Mouse (Mus musculus): Measurements from ENCODE around the gene Armh1.
A peak's percentile ranks its signal among the peaks of the same experiment; 100 is the strongest.

The Armh1 gene

DNA sequence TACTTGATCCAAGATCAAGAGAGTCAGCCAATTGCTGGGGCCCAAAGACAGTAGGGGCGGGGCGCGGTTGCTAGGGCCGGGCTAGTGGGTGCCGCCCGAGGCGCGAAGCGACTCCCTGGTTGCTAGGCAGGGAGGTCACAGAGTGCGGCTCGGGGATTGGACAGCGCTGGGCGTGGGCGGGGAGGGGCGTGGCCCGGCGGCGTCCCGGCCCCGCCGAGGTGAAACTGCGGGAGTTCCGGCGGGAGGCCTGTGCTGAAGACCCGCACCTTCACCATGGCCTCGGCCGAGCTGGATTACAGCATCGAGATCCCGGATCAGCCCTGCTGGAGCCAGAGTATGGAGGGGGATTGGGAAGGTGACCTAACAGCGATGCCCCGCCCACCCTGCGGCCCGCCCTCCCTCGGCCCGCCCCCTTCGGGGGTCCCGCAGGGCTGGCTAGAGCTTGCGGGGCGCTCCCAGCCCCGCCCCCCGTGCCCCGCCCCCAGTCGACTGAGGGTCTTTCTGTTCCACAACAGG, at the start of gene Armh1, which contains the start of gene Tmem53:
Gene Armh1 (minus strand): TSS at position 325 of the 516 bp plus-strand sequence.
Gene Tmem53 (plus strand): TSS at position 151 of the 516 bp plus-strand sequence.
- peak; percentile 92 to 96 for DNase-seq

DNA sequence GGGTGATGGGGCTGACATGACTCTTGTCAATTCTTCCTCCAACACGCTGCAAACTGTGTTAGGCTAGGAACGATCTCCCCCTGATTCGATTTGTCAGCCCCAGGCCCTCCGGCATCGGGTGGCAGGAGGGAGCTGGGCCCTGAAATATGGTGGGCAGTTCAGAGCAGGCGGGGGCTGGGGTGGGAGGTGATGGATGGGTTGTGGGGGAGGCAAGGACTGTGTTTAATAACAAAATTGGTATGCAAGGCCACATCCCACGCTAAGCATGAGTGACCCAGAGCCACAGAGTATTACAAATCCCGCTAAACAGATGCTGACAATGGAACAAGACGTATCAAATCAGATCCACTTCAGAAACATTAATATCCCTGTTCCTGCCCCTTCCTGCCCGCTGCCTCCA, 48.0 kb upstream of the Armh1 start:
- DNase-seq = no peak

DNA sequence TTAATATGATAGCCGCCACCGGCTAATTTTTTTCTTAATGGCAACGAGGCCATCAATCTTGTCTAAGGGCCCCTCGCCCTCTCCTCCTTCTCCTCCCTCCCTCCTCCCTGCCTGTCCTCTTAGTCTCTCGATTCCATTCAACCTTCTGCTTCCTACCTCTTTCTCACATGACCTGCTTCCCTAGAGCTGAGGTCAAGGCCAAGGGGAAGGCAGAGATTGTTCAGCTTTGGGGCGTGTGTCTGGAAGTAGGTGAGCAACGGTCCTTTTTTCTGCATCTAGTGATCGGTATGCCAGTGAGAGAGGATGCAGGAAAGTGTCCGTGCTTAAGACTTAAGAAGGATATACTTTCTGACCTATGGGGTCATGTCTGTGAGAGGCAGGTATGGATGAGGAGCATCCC, 45.9 kb upstream of the Armh1 start:
- DNase-seq = no peak

DNA sequence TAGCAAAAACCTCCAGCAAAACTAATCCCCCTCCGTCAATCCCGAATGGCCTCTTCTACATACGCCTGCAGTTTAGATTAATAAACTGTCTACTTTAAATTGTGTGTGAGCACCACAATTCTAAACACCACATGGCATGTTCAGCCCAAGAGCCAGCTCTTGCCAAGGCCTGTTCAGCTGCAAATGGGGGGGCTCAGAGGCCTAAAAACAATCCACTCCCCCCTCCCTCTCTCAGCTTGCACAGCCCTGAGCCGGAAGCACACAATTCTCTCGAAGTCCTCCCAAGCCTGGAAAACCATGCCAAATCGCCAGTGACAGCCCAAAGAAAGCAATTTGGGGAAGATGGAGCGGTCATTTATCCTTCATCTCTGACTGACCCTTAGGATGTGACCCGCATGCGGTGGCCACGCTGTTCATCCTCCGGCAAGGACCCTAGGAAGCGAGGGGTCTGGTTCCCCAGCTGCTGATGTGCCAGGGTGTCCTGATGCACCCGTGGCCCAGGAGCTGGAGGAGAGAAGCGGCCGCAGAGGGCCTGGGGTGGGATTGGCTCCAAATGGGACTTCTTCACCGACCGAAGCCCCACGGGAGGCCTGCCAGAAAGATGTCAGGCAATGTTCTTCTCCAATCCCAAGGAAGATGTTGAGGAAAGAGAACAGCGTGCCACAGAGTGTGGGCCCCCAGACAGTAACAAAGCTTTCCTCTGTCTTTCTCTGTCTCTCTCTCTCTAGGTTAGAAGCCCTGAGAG, 45.1 kb upstream of the Armh1 start:
- no peak for DNase-seq

DNA sequence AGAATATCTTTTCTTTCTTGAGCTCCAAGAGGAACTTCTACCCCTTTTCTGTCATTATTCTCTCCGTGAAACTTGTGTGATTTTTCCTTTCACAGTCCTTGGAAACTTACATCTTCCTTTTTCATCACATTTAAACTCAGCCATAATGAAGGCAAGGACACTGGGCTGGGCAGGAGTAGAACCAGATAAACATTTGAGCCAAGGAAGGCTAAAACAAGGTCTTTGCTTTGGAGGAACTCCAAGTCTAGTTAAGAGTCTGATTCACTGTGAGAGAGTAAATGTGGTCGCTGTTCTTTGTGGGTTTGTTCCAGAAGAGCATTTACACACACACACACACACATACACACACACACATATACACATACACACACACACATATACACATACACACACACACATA, 39.8 kb upstream of the Armh1 start:
- no peak for DNase-seq

DNA sequence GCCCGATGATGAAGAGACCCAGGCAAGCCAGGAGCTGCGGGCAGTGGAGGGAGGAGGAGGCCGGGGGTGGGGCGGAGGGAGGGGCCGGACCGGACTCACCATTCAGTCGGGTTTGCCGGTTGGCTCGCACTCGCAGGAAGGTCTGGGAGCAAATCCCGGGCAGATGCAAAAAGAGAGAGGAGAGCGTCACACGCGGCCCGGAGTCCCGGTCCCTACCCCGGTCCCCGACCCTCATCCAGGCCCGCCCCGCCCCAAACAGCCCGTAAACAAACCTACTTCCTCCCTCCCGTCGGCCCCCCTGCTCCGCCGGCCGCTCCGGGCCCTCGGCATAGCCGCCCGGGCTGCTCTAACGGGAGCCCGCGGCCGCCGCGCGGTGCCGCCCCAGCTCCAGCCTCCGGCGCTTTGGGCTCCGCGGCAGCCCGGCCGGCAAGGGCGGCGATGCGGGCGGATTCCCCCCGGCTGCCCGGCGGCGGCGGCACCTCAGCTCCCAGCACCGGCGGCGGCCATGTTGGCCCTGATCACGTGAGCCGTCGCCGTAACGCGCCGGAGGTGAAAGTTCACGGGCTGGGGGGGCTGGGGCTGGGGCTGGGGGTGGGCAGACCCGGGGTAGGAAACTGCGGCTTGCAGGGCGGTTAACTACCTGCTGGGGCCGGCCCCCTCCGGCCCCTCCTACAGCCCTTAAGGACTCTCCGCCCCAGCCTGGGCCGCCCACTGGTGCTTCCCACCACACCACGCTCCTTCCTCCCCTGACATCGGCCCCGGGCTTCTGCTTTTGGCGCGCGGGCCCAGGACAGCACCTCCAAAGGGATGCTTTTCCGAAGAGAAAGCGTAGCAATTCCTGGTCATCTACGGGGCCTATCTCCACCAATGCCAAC, 37.2 kb upstream of the Armh1 start:
- DNase-seq = peak; percentile 78 to 82

DNA sequence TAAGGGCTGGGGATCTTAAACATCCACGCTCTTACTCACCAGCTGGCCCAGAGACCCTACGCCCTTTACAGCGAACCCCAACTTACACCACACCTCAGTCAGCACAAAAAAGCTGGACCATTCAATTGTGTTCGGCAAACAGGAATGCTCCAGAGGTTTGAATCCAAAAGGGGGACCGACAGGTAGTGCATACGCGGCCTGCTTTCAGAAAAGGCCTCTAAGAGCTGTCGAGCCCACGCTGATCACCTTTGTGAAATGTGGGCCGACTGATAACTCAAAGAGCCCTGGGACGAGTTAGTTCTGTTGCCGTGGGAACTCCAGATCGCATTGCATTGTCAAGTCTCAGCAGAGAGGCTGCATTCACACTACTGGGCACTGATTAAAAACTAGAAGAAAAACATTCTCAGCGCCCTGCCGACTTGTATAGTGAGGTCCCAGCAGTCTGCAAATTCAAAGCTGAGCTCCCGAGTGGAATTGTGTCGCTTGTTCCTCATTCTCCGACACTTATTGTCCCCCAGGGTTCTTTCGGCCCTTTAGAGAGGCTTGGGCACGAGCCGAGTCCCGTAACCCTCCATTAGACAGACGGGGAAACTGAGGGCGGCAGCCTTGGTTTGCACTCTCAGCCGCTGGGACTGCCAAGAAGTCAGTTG, 36.5 kb upstream of the Armh1 start:
- DNase-seq = no peak

DNA sequence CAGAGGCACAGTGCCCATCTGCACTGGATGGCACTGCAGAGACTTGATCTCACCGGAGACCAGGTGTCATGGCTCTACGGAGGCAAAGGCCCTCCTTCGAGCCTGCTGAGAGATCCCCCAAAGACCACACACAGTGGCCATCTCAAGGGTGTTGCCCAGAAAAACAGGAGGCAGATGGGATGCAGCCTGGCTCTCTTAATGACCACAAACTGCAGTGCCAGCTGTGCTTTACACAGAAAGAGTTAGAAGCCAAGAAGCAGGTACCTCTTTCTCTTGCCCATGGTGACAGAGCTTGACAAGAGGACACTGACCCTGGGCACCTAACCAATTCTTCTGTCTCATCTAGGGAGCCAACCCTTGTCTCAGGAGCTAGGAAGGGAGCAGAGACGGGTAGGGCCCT, 32.4 kb upstream of the Armh1 start:
- no peak for DNase-seq

DNA sequence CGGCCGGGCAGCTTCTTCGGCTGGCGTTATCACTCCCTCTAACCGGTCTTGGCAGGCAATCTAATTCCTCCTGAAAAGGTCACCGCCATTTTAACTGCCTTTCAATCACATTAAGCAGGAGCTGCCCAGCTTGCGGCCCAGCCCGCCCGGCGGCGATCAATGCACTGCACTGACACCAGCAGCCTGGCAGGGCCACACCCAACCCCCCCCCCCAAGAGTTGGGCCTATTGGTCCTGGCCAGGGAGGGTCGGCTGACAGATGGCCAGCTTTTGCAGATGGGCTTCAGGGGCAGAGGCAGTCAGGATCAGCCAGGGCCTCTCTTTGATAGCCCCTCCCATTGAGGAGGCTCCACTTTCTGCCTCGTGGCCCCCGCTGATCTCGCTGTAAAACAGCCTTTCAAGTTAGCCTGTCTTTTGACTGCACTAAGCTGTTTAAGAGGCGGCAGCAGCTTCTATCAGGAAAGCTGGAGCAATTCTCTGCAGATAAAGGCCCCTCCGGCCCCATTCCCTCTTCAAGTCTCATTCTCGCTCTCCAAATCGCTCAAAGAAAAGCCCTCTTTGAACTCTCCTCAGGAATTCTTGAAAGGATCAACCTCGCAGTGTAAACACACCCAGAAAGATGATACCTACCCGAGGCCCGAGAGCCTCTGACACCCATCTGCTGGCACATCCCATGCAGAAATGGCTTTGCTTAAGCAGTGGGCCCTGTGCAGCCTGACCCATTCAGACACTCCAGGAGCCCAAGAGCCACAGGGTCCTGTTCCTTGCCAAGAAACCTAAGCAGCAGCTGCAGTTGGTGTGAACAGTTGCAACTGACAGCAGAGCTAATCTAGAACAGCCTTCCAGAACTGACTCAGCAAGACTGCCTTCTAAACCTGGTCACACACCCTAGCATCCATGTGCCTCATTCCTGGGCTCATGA, 31.6 kb upstream of the Armh1 start:
- no peak for DNase-seq

DNA sequence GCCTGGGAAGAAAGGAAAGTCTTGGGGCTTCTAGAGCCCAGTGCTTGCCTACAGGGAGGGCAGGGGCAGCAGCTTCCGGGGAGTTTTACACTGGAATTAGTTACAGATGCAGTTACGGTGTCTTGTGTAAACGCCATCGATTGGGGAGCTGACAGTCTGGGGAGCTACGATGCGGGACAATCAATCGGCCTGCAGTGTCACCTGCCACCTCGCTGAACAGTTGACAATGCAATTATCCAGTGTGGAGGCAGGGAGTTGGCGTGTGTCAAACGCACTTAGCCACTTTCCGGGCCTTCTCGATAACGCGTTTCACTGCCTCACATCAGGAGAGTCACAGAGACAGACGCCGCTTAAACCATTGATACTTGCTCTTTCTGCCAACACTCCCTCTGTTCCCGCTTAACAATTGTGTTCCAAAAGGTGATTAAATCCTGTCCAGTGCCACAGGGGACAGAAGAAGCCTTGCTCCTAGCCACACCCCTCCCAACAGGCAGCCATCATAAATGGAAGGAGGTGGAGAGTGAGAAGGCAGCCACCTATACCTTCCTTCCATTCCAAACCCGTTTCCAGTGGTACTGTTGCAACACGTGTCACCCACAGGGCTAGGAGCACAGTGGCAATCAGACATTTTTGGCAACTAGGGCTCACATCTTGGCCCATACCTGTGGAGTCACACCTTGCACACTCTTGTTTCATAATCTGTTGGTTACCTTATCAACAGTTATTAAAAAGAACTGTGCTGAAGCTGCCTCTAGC, 29.3 kb upstream of the Armh1 start:
- no peak for DNase-seq

DNA sequence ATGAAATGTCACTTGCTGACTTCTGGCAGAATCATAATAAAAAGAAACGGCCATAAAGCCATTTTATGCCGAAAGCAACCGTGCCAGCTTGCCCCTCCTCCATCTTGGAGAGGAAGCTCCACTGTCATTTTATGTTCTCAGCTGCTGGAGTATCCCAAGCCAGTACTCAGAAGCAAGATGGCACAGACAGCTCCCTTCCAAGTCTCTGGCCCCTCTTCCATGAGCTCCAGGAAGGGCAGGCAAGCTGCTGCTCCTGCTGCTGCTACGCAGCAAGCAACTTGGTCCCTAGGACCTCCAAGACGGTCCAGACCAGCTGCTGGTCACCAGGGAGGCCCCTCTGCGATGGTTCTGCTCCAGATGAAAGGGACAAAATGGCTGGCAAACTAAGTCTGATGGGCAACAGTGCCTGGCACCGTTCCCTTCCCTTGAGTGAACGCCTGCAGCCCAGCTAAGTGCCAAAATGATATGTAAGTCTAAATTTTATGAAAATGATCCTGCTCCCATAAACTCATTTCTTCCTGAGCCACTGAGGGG, 28.5 kb upstream of the Armh1 start:
- no peak for DNase-seq

DNA sequence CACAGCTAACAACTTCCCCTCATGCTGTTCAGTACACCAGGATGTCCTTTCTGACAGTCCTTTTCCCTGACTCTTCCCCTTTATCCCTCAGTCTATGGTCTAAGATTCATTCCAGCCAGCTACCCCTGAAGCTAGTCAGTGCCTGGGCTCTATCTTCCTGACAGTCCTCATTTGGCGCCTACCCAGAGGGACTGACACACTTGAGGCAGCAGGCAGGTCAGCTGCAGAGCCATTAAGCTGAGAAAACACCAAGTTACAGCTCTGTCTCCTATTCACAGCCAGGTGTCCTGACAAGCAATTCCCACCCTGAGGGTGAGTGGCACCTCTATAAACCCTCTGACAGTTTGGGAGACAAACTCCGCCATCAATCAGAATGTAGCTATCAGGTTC, 27.3 kb upstream of the Armh1 start:
- no peak for DNase-seq

DNA sequence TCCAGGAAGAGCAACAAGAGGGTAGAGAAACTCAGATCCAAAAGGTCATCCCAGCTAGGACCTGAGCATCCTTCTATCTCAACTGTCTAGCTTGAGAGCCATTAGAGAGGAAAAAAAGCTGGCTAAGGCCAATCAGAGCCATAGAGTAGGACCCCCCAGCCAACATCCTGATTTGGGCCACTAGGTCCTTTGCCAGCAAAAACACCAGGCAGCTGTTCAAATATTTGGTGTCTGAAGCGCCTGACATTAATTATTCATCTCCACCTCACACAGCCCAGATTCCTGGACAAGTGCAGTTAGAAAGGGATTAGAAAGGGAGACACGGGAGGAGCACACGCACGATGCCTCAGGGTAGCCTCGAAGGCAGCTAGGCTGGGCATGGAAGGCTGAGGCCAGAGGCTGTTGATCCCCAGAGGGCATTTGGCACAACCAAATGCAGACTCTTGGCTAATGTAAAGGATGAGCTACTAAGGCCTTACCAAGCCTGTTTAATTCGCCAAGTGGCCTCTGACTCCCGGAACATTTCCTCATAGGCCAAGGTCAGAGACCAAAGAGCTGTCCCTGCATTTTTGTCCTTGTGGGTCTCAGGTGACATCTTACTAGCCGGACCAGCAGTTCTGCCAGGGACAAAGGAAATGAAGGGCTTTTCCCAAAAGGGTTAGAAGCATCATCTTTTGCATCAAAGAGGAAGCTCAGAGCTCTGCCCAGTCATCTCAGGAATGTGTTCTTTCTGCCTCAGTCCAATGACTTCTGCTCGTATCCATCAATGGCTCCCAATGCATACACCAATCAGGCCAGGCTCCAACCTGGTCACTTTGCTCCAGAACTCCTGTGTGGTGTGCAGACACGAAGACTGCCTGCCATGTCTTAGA, 26.7 kb upstream of the Armh1 start:
- no peak for DNase-seq

DNA sequence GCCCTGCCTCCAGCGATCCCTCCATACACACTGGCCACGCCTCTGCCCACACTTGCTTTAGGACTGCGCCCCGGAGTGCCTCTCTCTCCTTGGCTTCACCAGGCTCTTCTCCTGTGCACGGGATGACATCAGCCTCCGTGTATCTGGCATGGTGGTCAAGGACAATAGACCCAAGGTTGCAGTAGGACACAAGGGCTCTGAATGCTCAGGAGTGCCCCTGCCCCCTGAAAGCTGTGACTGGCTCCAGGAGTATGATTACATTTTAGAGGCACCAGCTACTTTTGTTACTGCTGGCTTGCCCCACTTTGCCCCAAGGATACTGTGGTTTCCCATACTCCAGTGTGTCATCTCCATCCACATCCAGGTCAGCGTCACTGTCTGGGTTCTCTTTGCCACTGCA, 25.8 kb upstream of the Armh1 start:
- DNase-seq = no peak

DNA sequence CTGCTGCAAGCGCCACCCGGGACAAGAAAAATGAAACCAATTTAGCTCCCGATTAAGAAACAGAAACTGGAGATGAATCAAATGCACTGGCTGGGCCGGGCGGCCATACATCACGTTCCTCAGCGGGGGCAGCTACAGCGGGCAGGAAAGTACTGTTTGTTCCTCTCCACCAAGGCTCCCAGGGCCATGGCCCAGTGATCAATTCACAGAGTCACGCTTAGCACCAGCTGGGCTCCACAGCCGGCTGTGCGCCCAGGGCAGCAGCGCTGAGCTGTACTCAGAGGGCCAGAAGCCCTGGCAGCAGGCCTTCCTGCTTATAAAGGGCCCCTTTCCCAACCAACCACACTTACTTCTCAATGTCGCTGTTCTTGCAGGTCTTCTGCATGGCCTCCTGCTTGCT, 25.1 kb upstream of the Armh1 start:
- DNase-seq = peak; percentile 52 to 70

DNA sequence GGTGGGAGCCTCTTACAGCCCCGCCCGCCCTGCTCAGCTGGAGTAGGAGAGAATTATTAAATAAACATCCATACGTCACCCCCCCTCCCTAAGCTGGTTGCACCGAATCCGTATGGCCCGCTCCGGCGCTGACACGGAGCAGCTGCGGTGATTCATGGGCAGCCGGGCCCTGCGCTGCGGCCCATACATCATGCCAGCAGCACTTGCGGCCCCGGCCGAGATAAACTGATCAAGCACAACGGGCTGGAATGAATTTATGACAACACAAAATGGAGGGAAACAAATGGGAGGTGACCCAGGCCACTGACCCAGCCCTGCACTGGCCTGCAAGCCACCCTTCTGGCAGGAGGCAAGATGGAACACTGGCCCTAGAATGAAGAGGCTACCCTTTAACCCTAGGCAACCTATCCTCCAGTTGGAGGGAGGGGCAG, 24.4 kb upstream of the Armh1 start:
- no peak for DNase-seq

DNA sequence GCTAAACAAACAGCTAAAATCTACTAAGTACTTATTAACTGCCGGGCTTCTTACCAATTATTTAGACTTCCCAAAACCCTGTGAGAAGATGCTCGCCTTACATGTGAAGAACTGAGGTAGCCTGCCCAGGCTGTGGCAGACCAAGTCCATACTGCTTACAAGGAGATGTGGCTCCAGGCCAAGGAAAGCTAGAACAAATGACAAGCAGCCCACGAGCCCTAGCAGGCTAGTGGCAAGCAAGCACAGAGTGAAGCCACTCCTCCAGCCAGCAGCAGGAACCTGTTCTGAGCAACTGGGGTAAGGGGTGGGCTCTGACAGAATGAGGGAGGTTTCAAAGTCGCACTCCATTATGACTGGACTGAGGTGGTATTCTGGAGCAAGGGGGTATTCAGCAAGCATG, 22.8 kb upstream of the Armh1 start:
- DNase-seq = peak in 1 of 2 experiments; percentile 44

DNA sequence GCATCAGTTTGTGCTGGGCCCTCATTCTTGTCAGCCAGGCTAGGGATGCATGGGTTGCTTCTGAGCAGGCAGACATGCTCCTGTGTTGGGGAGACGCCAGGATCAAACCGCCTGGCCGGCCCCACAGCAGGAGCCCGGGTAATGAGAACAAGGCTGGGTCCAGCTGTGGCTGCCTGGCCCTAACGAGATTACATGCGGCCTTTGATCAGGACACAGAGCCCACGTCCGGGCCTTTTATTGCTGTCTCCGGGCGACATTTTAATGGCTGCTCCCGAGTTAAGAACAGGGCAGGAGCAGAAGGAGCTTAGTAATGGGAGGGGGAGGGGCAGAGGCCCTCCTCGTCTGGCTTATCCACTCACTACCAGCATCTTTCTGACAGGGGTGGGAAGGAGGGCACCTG, 20.5 kb upstream of the Armh1 start:
- DNase-seq = no peak

DNA sequence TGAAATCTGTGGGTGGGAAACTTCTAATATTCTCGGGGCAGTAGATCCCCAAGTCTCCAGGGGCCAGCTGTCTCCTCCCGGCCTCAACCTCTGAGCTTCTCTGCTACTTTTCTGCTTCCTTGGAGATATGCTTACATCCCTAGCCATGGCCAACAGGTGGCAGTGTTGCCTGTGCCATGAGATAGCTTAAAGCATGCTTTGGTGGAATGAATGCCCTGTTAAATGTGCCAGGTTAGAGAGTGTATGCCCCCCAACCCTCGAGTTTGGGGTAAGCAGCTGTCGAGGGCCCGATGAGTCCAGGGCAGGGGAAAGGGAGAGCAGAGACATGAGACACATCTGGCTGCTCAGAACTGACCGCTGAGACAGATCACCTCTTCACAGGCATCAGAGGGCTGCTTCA, 18.4 kb upstream of the Armh1 start:
- peak; percentile 63 to 68 for DNase-seq

DNA sequence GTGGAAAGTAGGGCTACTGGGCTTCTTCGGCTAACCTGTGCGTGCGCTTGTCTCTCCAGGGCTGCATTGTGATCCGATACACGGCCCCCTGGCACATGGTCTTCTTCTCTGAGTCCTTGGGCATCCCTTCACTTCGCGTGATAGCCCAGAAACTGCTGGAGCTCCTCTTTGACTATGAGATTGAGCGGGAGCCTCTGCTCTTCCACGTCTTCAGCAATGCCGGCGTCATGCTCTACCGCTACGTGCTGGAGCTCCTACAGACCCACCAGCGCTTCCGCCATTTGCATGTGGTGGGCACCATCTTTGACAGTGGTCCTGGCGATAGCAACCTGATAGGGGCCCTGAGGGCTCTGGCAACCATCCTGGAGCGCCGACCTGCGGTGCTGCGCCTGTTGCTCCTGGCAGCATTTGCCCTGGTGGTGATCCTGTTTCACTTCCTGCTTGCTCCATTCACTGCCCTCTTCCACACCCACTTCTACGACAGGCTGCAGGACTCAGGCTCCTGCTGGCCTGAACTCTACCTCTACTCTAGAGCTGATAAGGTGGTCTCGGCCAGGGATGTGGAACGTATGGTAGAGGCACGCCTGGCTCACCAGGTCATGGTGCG, 16.0 kb upstream of the Armh1 start:
- no peak for DNase-seq

Data from lung, adult 18-20 months (tissue).